Mouse (Mus musculus): Measurements from ENCODE around the gene Med24. TPM values are rescaled to one million over a fixed set of nuclear protein-coding genes. Genes with fewer than 3 reads are reported as not detected.
"Not testable (repeated sequence)": the region's sequence is repeated elsewhere in the genome, so short reads cannot be mapped to it uniquely, and the experiment has no call there.

The Med24 gene
- polyA plus RNA-seq, 1 experiment from 2014 or later = 73.9 TPM

DNA sequence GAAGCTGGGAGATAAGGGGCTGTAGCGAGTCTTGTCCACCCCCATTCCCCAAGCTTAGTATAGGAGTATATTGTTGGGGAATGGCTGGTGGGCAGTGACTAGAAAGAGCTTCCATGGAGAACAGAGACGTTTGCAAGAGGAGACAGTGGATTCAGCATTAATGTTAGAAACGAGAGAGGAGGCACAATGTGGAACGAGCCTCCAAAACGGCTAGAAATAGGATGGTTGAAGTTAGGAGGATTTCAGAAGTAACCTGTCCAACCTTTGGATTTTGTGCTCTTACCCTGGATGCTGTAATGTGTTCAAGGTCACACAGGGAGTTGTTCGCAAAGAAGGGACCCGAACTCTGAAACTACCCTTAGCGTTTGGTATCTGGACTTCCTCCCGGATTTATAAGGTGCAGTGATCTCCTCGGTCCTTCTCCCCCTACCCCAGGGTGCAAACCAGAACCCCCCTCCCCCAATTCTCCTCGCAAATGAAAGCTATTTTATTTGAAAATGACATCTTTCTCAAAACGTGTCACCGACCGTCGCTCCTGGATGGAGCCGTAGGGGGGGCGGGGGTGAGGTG lies 11.9 kb upstream of the Med24 start:
- Histone ChIP-seq H3K4me3 (peak overlapping the region; percentile 90), H3K27ac (replicated peaks) (peak overlapping the region; percentile 97), H3K27me3 (replicated peaks; ENCODE audit: low read depth, poor library complexity, severe bottlenecking) (peaks cover 10% of the 10 kb centered on the region; the same call in 1 of the 2 replicates), H3K36me3 (replicated peaks) (no peaks in the 10 kb centered on the region), H3K4me1 (peaks cover 73% of the 10 kb centered on the region), H3K9me3 (no peaks in the 10 kb centered on the region)
- DNase-seq (ENCODE audit: low spot score) = no peak
- WGBS = under 1% methylated on average over 17 of the region's 17 CpGs

GRCm38 (mm10) chr11:98740393-98741050 lies 11.3 kb upstream of the Med24 start, which contains the start of gene Thra:
TSS of gene Thra (plus strand) at chr11:98740638.
- H3K4me3 ChIP-seq = peak within 1 kb of the TSS; percentile 90
- H3K4me1 ChIP-seq = peaks cover 67% of the 10 kb centered on the region
- DNase-seq (ENCODE audit: low spot score) = peak; percentile 77
- H3K27me3 ChIP-seq (replicated peaks; ENCODE audit: low read depth, poor library complexity, severe bottlenecking) = peaks cover 10% of the 10 kb centered on the region; the same call in 1 of the 2 replicates
- peak within 1 kb of the TSS; percentile 97 for H3K27ac ChIP-seq (replicated peaks)
- H3K9me3 ChIP-seq = no peaks in the 10 kb centered on the region
- under 1% methylated on average over 22 of the region's 22 CpGs for WGBS
- H3K36me3 ChIP-seq (replicated peaks) = no peaks in the 10 kb centered on the region

DNA sequence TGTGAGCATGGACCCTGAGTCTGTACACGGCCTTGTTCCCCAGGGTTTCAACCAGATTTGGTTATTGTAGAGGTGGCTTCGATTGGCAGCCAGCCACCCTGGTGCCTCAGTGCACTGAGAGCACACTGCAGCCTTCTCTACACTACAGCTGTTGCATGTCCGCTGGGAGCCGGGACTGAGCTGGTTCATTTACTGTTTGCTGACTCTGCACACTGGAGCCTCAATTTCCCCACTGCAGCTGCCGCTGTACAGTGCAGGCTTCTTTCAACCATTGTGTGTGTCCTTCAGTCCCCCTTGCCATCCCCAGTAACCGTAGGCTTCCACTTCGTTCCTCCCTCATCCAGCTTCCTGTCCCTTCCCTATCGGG lies 10.8 kb upstream of the Med24 start:
- Histone ChIP-seq H3K9me3 (no peaks in the 10 kb centered on the region), H3K4me1 (peaks cover 63% of the 10 kb centered on the region), H3K36me3 (replicated peaks) (no peaks in the 10 kb centered on the region), H3K27me3 (replicated peaks; ENCODE audit: low read depth, poor library complexity, severe bottlenecking) (peaks cover 10% of the 10 kb centered on the region; the same call in 1 of the 2 replicates), H3K4me3 (peak overlapping the region; percentile 90), H3K27ac (replicated peaks) (peak overlapping the region; percentile 97)
- 13% methylated on average over 8 of the region's 8 CpGs for WGBS
- no peak for DNase-seq (ENCODE audit: low spot score)

DNA sequence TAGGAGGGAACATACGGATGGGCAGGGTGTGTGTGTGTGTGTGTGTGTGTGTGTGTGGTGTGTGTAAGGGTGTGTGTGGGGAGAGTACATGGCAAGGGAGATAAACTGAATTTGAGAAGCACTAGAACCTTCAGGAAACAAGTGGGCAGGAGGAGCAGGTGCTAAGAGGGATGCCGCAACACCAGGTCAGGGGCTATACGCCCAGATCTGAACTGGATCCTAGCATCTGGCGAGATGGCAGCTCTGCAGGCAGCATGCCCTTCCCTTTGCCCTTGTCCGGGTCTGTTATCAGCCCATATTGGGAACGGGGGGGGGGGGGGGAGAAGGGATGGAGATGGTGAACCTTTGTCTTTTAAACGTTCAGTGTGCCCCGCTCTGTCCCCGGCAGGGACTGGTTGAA lies 9.7 kb upstream of the Med24 start:
- Histone ChIP-seq H3K9me3 (peaks cover 9% of the 10 kb centered on the region; the same call in 1 of the 2 replicates), H3K27me3 (replicated peaks; ENCODE audit: low read depth, poor library complexity, severe bottlenecking) (peaks cover 10% of the 10 kb centered on the region; the same call in 1 of the 2 replicates), H3K27ac (replicated peaks) (0 out of 2 replicates have a peak overlapping the region, but pooled peaks have one; percentile 14), H3K4me1 (peaks cover 52% of the 10 kb centered on the region), H3K4me3 (no peak overlapping the region; the same call in 1 of the 2 replicates), H3K36me3 (replicated peaks) (no peaks in the 10 kb centered on the region)
- 71% methylated on average over 9 of the region's 9 CpGs for WGBS
- DNase-seq (ENCODE audit: low spot score) = no peak

- Histone ChIP-seq H3K36me3 (replicated peaks) (no peaks in the 10 kb centered on the region), H3K4me1 (peaks cover 47% of the 10 kb centered on the region), H3K9me3 (peaks cover 10% of the 10 kb centered on the region; the same call in 1 of the 2 replicates), H3K4me3 (no peak overlapping the region; the same call in 1 of the 2 replicates), H3K27ac (replicated peaks) (0 out of 2 replicates have a peak overlapping the region, but pooled peaks have one; percentile 14), H3K27me3 (replicated peaks; ENCODE audit: low read depth, poor library complexity, severe bottlenecking) (peaks cover 10% of the 10 kb centered on the region; the same call in 1 of the 2 replicates)
- WGBS = 48% methylated on average over 4 of the region's 4 CpGs
- DNase-seq (ENCODE audit: low spot score) = no peak
These were observed 9.2 kb upstream of the Med24 start for GRCm38 (mm10) chr11:98738428-98738911.

DNA sequence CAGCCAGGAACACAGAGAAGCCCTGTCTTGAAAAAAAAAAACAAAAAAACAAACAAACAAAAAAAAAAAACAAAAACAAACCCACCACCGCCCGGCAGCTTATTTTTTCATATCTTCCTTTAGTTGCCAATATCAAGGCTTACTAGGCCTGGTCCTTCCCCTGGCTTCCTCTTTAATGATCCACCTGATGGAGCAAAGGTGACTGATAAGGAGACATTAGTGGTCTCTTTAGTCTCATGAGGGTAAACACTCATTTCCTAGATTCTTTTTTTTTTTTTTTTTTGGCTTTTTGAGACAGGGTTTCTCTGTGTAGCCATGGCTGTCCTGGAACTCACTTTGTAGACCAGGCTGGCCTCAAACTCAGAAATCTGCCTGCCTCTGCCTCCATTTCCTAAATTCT lies 8.0 kb upstream of the Med24 start:
- not testable (repeated sequence) for DNase-seq (ENCODE audit: low spot score); H3K36me3 ChIP-seq (replicated peaks); H3K4me3 ChIP-seq; H3K27ac ChIP-seq (replicated peaks); H3K27me3 ChIP-seq (replicated peaks; ENCODE audit: low read depth, poor library complexity, severe bottlenecking)
- H3K9me3 ChIP-seq = peaks cover 10% of the 10 kb centered on the region; the same call in 1 of the 2 replicates
- H3K4me1 ChIP-seq = peaks cover 35% of the 10 kb centered on the region
- 89% methylated on average over 2 of the region's 2 CpGs for WGBS

GRCm38 (mm10) chr11:98736176-98736575 lies 6.9 kb upstream of the Med24 start:
- DNase-seq (ENCODE audit: low spot score) = no peak
- Histone ChIP-seq H3K4me3 (no peak overlapping the region), H3K27ac (replicated peaks) (no peak overlapping the region), H3K9me3 (peaks cover 10% of the 10 kb centered on the region; the same call in 1 of the 2 replicates), H3K27me3 (replicated peaks; ENCODE audit: low read depth, poor library complexity, severe bottlenecking) (peaks cover 10% of the 10 kb centered on the region; the same call in 1 of the 2 replicates), H3K36me3 (replicated peaks) (no peaks in the 10 kb centered on the region), H3K4me1 (peaks cover 24% of the 10 kb centered on the region)
- WGBS = 90% methylated on average over 1 of the region's 1 CpGs

DNA sequence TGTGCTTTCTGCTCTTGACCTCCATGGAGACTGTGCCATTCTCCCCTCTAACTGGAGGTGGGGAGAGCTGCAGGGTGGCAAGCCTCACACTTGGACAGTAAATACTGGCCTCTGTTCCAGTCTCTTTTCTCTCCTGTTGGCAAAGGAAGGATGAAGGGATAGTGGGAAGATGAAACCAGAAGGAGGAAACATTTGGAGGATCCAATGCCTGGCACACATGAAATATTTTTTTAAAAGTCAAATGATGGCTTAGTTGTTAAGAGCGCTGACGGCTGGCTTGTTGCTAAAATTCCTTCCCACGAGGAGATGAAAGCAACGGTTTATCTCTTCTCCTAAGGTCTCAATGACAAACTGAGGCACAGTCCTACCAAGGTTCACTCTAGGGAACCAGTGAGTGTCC lies 5.9 kb upstream of the Med24 start:
- Histone ChIP-seq H3K4me1 (peaks cover 14% of the 10 kb centered on the region), H3K9me3 (peaks cover 10% of the 10 kb centered on the region; the same call in 1 of the 2 replicates), H3K36me3 (replicated peaks) (no peaks in the 10 kb centered on the region), H3K27me3 (replicated peaks; ENCODE audit: low read depth, poor library complexity, severe bottlenecking) (peaks cover 10% of the 10 kb centered on the region; the same call in 1 of the 2 replicates), H3K27ac (replicated peaks) (no peak overlapping the region), H3K4me3 (no peak overlapping the region)
- 92% methylated on average over 4 of the region's 4 CpGs for WGBS
- no peak for DNase-seq (ENCODE audit: low spot score)

GRCm38 (mm10) chr11:98734020-98734419 lies 4.8 kb upstream of the Med24 start:
- no peaks in the 10 kb centered on the region for H3K36me3 ChIP-seq (replicated peaks)
- peaks cover 9% of the 10 kb centered on the region for H3K4me1 ChIP-seq
- no peak overlapping the region for H3K27ac ChIP-seq (replicated peaks)
- peaks cover 10% of the 10 kb centered on the region; the same call in 1 of the 2 replicates for H3K9me3 ChIP-seq
- H3K4me3 ChIP-seq = no peak overlapping the region
- no peak for DNase-seq (ENCODE audit: low spot score)
- 77% methylated on average over 3 of the region's 3 CpGs for WGBS
- H3K27me3 ChIP-seq (replicated peaks; ENCODE audit: low read depth, poor library complexity, severe bottlenecking) = peaks cover 7% of the 10 kb centered on the region; the same call in 1 of the 2 replicates

- Histone ChIP-seq H3K36me3 (replicated peaks) (peaks cover 18% of the 10 kb centered on the region), H3K4me3 (no peak overlapping the region), H3K27me3 (replicated peaks; ENCODE audit: low read depth, poor library complexity, severe bottlenecking) (no peaks in the 10 kb centered on the region), H3K27ac (replicated peaks) (no peak overlapping the region), H3K4me1 (peaks cover 11% of the 10 kb centered on the region), H3K9me3 (peaks cover 10% of the 10 kb centered on the region; the same call in 1 of the 2 replicates)
- no peak for DNase-seq (ENCODE audit: low spot score)
- WGBS = 67% methylated on average over 5 of the region's 5 CpGs
These were observed 1.9 kb upstream of the Med24 start for GRCm38 (mm10) chr11:98731134-98731533.

GRCm38 (mm10) chr11:98730727-98731126 lies 1.5 kb upstream of the Med24 start:
- Histone ChIP-seq H3K27me3 (replicated peaks; ENCODE audit: low read depth, poor library complexity, severe bottlenecking) (no peaks in the 10 kb centered on the region), H3K4me1 (peaks cover 11% of the 10 kb centered on the region), H3K9me3 (peaks cover 10% of the 10 kb centered on the region; the same call in 1 of the 2 replicates), H3K27ac (replicated peaks) (no peak overlapping the region), H3K36me3 (replicated peaks) (peaks cover 22% of the 10 kb centered on the region), H3K4me3 (no peak overlapping the region)
- DNase-seq (ENCODE audit: low spot score) = no peak
- 67% methylated on average over 4 of the region's 4 CpGs for WGBS

GRCm38 (mm10) chr11:98725926-98726506 lies 3.2 kb downstream of the Med24 start:
- DNase-seq (ENCODE audit: low spot score) = no peak
- Histone ChIP-seq H3K9me3 (no peaks in the 10 kb centered on the region), H3K36me3 (replicated peaks) (peaks cover 51% of the 10 kb centered on the region), H3K4me1 (peaks cover 24% of the 10 kb centered on the region), H3K27ac (replicated peaks) (no peak overlapping the region), H3K4me3 (no peak overlapping the region), H3K27me3 (replicated peaks; ENCODE audit: low read depth, poor library complexity, severe bottlenecking) (no peaks in the 10 kb centered on the region)
- WGBS = 95% methylated on average over 15 of the region's 15 CpGs

Measured in embryonic facial prominence, embryonic 10.5 days (tissue).